Mouse (Mus musculus) cerebellum, adult 18-20 months (tissue): ENCODE data around the gene Ankrd55.
"Not testable (repeated sequence)": the region's sequence is repeated elsewhere in the genome, so short reads cannot be mapped to it uniquely, and the experiment has no call there.

Experiments used
- DNase-seq, 2 experiments: peaks; one replicate each; pipeline ENCODE4 v3.0.0; 2021

Gene Ankrd55

GRCm38 (mm10) chr13:112294446-112294845, 6.2 kb downstream of the Ankrd55 start:
- DNase-seq = no peak

DNA sequence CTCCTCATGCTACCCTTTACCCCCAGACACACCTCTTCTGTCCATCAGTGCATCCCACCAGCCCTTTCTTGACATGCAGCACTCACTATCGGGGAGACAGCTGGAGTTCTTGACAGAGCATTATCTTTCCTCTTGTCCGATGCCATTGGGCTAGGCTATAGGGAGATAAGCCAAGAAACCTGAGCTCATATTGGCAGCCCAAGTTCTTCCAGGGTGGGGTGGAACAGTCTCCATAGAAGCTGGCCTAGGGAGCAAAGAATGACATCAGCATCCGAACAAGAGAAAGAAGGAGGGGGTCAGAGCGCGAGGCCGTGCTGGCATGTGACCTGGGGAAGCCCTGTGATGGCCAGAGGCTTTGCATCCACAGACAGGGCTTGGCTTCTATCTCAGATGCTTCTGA, 9.5 kb downstream of the Ankrd55 start:
- no peak for DNase-seq

DNA sequence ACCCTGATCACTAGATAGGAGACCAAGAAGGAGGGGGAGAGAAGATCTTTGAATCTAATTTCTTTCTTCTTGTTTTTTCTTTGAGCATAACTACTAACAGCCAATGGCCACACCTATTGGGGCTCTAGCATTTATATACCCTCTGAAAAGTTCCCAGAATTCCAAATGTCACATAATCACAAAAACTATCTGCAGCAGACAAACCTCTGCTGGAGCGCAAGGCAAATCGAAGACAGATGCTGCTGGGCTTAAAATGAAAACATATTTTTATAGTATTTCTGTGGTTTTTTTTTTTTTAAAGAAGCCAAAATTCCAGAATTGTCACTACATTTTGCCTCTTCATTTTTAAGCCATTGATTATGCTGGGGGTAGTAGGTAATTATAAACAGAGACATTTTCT, 15.2 kb downstream of the Ankrd55 start:
- no peak for DNase-seq

GRCm38 (mm10) chr13:112308672-112309071, 20.4 kb downstream of the Ankrd55 start:
- DNase-seq = no peak

DNA sequence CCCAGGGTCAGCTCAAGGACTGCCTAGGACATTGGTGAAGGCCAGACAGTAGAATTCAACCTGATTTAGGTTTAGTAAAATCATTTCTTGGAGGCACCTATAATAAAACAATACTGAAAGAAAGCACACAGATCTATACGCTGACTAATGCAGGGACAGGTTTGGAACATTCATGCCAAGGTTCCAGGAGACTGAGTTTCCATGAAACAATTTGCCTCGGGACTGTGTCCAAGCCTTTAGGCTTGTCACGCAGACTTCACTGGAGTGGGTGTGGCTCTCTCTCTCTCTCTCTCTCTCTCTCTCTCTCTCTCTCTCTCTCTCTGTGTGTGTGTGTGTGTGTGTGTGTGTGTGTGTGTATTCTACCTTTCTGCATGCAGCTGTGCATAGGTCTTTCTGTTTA, 23.4 kb downstream of the Ankrd55 start:
- not testable (repeated sequence) for DNase-seq

DNA sequence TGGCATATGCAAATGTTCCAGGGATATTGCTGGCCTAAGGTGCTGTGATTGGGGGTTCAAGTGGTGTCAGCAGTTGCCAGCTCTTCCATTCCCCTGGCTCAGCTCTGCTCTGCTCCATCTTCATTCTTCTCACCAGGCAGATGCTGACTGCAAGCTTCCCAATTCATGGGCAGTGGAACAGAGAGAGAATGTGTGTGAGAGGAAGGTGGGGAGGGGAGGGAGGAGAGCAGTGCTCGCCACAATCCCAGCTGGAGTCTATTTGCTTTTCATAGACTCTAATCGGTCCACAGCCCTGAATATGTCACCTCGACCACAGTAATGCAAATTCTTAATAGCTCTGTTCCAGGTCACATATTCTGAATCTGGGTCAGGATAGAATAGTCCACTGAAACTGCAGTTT, 27.2 kb downstream of the Ankrd55 start:
- DNase-seq = no peak

DNA sequence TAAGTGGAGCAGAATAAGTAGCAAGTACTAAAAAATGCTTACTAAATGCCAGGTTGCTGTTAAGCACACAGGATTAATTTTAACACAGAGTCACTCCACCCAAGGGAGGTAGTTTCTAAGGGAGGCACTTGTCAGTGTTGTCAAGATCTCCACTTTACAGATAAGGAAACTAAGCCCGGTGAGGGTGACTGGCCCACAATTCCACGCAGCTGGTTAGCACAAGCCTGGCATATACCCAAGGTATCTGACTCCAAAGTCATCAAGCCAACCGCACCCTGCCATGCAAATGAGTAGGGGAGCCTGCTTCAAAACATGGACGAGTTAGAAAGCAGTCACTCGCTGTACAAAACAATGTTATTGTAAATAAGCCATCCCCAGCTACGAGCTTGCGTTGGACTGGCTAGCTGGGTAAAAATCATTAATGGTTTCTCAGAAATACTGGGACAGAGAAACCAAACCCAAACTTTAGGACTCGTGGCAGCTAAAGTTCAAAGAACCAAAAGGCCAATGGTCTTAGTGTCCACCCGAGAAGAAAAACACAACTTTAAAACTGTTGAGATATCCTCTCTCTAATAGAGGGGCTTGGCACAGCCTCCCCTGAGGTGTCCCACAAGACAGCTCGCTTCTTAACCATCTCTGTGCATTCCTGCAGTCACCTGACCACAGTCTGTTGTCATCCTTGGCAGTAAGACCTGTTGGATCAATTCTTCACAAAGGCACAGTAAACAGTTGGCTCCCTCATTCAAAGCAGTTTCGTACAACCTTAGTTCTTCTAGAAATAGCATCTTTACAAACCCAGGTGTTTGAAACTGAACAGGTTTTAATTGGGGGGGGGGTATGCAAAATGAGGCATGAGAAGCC, 28.6 kb downstream of the Ankrd55 start:
- no peak for DNase-seq

DNA sequence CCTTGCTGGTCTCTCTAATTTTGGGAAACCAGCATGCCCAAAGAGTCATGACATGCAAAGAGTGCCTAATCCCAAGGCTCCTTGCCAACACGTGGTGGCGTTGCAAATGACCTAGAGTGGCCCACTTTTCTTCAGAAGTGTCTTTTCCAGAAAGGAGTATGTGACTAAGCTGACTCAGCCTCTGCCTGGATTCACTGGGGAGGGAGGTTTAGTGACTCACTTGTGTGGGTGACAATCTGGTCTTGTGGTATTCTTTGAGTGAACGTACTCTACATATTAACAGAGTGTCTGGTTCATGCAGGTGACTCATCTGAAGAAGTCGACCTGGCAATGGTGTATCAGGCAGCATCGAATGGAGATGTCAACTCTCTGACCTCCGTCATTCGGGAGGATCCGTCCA, 29.9 kb downstream of the Ankrd55 start:
- DNase-seq = no peak

GRCm38 (mm10) chr13:112323591-112324266, 35.5 kb downstream of the Ankrd55 start:
- DNase-seq = no peak

GRCm38 (mm10) chr13:112325126-112325525, 36.9 kb downstream of the Ankrd55 start:
- no peak for DNase-seq

GRCm38 (mm10) chr13:112326403-112326802, 38.2 kb downstream of the Ankrd55 start:
- DNase-seq = no peak

- DNase-seq = no peak
These were observed 38.7 kb downstream of the Ankrd55 start for GRCm38 (mm10) chr13:112326977-112327376.

- no peak for DNase-seq
These were observed 39.3 kb downstream of the Ankrd55 start for GRCm38 (mm10) chr13:112327511-112327910.

DNA sequence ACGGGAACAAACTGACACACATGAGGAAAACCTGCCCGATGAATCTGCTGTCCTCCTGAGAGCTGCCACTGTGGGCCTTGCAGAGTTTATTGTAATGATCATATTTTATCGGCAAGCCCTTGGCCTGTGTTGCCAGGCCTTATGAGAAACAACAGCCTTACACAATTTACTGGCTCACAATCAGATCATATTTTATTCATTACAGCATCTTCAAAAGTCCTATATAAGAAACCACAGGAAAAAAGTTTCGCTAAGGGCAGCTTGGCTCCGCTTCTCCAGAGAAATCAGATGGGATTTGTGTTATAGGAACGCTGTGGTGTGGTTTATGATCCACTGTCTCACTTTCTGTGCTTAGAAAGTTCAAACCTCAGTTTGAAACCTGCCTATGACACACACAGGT, 42.0 kb downstream of the Ankrd55 start:
- DNase-seq = no peak

- DNase-seq = no peak
These were observed 42.8 kb downstream of the Ankrd55 start for GRCm38 (mm10) chr13:112330919-112331681.

- DNase-seq = no peak
These were observed 43.4 kb downstream of the Ankrd55 start for GRCm38 (mm10) chr13:112331682-112332061.

GRCm38 (mm10) chr13:112335531-112335930, 47.3 kb downstream of the Ankrd55 start:
- DNase-seq = no peak

- no peak for DNase-seq
These were observed 48.9 kb downstream of the Ankrd55 start for GRCm38 (mm10) chr13:112337146-112337545.

DNA sequence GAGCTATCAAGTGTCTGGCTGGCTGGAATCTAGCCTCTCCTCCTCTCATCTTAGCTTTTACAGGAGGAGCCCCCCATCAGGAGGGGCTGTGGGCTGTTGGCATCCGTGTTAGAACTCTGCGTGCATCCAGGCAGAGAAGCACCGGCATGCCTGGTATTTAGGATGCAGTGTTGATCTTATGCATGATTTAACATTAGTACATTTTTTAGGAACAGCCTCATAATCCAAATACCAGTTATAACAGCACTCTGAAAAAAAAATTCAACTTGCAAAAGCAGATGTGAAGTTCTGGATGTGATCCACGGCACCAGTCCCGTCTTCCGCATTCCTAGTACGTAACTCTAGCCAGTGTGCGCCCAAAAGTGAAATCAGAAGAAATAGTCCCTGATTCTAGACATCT, 52.0 kb downstream of the Ankrd55 start:
- DNase-seq = no peak

GRCm38 (mm10) chr13:112340761-112341160, 52.5 kb downstream of the Ankrd55 start:
- no peak for DNase-seq

DNA sequence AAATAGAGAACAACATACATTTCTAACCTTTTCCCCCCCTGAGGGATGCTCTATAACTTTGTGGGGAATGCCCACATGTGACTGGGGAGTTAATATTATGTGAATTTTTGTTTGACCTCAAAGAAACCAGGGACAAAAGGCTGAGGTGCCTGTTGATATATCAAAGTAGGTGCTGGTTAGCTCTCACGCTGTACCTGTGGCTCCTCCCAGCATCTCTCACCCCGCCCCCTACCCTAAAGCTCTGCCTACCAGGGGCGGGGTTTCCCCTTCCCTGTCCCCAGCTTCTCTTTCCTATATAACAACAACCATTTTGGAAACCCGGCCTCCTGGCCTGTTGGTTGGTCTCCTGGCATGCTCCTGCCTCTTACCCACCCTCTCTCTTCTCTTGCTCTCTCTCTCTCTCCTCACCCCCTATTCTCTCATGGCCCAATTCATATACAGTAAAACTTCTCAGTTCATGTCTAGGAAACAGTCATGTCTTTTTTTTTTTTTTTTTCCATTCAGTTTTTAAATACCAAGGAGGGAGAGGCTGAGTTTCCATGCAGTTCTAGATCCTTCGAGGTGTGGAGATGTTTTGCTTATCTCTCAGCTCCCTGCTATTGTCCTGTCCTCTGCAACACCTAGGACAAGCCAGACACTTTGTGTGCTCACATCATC, 54.8 kb downstream of the Ankrd55 start:
- no peak for DNase-seq

DNA sequence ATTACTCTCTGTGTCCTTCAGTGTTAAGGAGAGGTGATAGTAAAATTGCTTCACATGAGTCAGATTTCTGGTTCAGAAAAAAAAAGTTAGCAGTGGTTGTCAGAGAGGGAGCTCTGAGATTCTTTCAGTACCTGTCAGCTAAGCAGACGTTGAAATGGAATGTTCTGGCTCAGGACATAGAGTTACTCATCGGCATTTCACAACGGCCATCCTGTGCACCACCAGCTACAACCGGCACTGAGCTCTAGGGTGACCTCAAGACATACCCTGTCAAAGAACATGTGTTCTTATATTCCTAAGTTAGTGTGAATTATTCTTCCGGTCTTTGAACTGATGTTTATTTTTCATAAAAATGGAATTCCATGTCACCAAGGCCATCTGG, 55.4 kb downstream of the Ankrd55 start:
- no peak for DNase-seq

DNA sequence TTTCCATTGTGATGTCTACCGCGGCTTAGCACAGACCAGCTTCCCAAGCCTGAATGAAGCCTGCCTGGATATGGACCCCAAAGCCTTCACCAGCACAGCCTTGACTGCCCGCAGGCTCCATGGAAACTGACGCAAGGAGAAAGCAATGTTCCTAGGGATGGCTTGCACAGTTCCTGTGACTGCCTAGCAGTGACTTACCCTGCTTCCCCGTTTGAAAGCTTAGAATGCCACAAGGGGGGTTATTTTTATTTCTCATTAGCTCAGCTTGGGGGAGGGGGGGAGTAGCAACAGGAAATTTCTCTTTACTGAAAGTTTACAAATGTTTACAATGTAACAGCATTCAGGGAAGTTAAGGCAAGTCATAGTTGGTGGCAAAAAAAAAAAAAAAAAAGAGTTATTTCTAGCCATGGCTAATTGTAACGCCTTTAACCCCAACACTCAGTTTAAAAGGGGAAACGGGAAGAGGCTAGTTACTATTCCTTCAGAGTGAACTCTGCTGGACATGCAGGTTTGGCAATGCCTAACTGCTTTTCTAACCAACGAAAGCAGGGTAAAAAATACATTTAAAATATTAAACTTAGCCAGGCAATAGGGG, 56.1 kb downstream of the Ankrd55 start:
- DNase-seq = no peak
